Mouse (Mus musculus) c-Kit-positive CD71-positive TER-119-positive erythroid progenitor cells, embryonic 14.5 days (primary cell): ENCODE measurements around the gene Sec62.
A peak's percentile ranks its signal among the peaks of the same experiment; 100 is the strongest.
"Not testable (repeated sequence)": the region's sequence is repeated elsewhere in the genome, so short reads cannot be mapped to it uniquely, and the experiment has no call there.

Experiments
- DNase-seq: peaks from one replicate; pipeline ENCODE4 v3.0.0-alpha.2; 2013; ENCODE audit warnings: low spot score

Gene Sec62

GRCm38 (mm10) chr3:30831848-30832606 is 39.4 kb downstream of the Sec62 start:
- DNase-seq: no peak

- no peak for DNase-seq
Observed at GRCm38 (mm10) chr3:30833254-30833653, 40.6 kb downstream of the Sec62 start.

DNA sequence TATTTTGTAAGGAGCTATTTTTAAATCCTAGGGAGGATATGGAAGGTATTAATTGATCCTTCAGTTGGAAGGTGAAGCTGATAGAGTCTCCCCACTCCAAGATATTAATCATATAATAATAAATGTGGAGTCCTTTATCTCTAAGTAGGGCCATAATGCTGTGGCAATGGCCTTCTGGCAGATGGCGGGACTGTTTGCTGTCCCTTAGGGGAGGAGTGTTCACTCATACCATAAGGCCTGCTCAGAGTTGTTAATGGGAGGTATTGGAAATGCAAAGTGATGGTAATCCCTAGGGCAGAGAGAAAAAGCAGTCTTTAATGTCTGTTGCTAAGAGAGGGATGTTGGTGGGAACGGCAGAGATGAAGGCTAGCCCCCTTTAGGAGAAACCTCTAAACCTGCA is 53.1 kb downstream of the Sec62 start:
- no peak for DNase-seq

DNA sequence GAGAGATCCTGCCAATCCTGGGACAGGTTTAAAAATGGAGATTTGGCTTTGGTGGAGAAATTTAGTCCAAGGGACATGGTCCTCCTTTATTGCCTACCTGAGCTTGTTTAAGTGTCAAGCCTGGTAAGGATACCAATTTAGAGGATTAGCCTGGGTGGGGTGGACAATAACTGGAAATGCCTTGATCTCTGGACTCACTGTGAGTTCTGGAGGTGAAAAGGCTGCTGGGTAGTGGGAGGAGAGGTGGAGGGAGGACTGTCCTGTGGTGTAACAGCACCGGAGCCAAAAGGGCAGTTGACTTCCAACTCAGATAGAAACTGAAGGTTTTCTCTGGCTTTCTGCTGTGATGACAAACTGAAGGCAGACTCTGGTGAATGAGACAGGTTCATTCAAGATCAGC is 54.7 kb downstream of the Sec62 start:
- no peak for DNase-seq

- no peak for DNase-seq
Observed at GRCm38 (mm10) chr3:30851422-30851821, 58.7 kb downstream of the Sec62 start.

DNA sequence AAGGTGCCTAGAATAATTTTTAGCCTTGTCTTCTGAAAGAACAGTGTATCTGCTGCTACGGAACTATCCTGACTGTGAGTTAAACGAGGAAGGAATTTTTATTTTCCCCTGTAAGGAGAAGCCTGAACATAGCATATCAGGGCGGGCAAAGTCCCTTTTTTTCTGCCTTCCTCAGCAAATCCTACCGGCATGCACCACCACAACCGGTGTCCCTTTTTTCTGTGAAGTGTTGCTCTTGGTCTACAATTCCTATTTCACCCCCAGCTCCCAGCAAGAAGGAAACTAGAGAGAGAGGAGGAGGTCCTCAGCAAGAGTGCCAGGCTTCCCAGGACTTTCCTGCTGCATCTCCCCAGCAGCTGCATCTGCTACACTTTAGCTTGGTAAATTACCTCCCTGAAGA is 60.9 kb downstream of the Sec62 start:
- DNase-seq: no peak

DNA sequence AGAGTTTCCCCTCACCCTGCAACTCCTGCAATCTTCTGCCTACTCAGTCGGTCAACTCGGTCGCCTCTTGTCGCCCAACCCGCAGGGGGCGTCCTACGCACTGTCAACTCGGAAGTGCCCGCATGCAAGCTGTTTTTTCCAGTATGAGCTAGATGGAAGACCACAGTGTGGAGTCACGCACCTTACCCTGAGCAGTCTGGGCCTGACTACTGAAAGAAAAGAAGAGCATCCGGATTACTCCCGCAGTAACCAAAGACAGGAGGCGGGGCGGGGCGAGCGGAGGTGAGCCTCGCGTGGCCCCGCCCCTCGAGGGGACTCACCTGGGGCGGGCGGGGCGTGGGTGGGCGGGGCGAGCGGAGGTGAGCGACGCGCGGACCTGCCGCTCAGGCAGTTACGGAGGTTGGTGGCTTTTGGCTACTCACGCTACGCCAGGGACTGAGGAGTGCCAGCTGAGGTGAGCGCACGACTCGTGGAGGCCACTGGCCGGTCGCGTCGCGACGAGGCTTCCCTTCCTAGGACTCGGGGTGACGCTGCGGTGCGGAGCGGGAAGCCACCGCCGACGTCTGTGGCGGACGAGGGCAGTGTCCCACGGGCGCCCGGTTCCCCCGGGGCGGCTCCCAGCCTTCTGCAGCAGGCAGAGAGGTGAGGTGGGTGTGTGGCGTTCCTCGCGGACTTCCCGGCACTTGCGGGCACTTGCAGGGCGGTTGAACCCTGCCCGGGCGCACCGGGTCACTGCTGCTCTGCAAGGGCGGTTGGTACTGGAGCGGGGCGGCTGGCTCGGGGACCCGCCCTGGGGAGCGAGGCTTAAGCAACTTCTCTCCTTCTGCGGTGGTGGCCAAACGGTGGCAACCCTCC is 63.2 kb downstream of the Sec62 start, which contains the start of gene Gpr160:
Gpr160 (plus strand) TSS at position 347 of the 855 bp plus-strand sequence.
- DNase-seq: peak; percentile 29

GRCm38 (mm10) chr3:30859599-30859998 is 66.9 kb downstream of the Sec62 start:
- DNase-seq: not testable (repeated sequence)

DNA sequence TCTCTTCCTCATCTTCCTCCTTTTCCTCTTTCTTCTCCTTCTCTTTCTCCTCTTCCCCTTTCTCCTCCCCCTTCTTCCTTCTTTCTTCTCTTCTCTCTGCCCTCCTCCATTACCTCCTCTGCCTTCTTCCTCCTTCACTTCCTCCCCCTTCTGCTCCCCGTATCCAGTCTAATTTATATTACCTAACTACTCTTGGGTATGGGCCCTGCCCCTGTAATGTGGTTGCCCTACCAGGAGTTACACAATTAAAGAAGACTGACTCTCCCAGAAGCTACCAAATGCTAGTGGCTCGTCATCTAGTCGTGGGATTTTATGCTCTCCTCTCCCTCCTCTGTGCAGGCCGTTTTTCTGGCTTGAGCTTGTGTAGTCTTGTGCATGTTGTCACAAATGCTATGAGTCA is 68.0 kb downstream of the Sec62 start:
- no peak for DNase-seq

DNA sequence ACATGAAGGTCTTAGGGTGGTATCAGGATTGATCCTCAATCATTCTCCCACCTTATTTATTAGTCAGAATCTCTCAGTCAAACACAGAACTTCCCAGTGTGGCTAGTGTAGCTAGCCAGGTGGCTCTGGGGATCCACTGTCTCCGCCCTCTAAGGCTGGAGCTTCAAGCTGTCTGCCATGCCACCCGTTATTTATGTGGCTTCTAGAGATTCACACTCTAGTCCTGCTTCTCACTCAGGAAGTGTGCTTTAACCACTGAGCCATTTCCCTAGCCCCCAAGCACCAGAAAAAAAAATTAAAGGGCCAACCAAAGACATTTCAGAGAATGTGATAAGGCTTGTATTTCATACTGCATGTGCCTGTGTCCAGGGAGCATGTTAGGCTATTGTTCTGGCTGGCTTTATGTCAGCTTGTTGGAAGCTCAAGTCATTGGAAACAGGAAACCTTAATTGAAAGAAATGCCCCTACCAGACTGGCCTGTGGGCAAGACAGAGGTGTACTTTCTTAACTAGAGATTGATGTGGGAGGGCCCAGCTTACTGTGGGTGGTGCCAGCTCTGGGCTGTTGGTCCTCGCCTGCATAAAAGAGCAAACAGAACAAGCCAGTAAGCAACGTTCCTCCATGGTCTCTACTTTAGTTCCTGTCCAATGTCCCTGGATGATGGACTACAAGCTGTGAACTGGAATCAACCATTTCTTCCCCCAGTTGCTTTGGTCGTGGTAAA is 71.2 kb downstream of the Sec62 start:
- DNase-seq: no peak

DNA sequence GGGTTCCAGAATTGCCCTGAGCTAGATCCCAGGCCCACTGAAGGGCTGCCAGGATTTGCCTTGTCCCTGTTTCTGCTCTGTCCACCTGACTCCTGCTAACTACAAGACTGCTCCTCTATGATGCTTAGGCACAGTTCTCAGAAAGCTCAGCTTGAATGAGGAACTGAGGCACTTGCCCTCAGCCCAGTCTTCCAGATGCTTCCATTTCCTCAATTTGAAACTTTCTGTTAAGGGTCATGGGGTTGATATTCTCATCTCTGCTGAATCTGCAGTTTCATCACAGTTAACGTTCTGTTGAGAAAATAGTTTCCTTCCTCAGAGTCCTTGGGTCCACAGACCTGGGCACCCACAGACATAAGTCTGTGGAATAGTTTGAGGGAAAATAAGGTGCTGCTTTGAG is 72.0 kb downstream of the Sec62 start:
- no peak for DNase-seq

GRCm38 (mm10) chr3:30868176-30868575 is 75.5 kb downstream of the Sec62 start:
- DNase-seq: no peak

GRCm38 (mm10) chr3:30868625-30869024 is 76.0 kb downstream of the Sec62 start:
- DNase-seq: no peak

- DNase-seq: no peak
Observed at GRCm38 (mm10) chr3:30869995-30870394, 77.3 kb downstream of the Sec62 start.
